Mouse (Mus musculus) testis, postnatal 10 days (tissue): ENCODE results near the gene 4930435E12Rik.

Experiments used
- DNase-seq: peaks from one replicate; pipeline ENCODE4 v3.0.0; 2021; ENCODE audit warnings: low spot score

4930435E12Rik gene

GRCm38 (mm10) chr16:38769529-38769928, 59.0 kb downstream of the 4930435E12Rik start:
- DNase-seq, result no peak

GRCm38 (mm10) chr16:38768386-38768785, 60.2 kb downstream of the 4930435E12Rik start:
- no peak for DNase-seq

- DNase-seq, result no peak
These were observed 60.8 kb downstream of the 4930435E12Rik start for GRCm38 (mm10) chr16:38767761-38768160.

DNA sequence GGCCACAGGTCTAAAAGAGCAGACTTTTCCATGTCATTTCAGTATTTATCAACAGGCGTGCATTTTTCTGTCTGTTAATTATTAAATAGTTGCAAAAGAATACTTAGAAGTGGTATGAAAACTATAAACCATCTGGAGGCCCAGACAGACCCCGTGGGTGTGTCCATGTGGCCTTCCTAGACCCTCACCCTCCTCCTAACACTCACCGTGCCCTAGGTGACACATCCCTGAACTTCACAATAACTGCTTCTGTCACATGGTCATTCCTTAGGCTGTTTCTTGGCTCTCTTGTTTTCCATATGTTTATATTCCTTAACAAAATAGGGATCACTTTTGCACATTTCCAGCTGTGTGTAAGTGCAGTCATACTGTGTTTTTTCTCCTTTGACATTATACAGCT, 61.9 kb downstream of the 4930435E12Rik start:
- DNase-seq, result no peak

DNA sequence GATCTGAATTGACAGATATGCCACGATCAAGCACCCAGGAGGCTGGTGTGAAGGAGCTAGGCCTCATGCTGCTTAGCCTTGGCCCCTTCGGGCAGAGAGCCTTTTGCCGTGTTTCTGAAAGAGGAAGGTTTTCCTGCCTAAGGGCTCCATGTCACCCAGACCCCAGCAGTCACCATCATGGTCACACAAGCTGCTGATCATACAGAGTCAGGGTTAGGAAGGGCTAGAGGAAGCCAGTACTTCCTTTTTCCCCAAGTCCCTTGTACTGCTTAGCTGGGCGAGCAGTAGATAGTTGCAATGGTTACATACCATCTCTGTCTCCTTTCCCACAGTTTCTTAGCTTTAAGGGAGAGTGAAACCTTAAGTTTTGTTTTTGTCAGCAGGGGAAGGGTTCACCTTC, 65.0 kb downstream of the 4930435E12Rik start:
- no peak for DNase-seq

DNA sequence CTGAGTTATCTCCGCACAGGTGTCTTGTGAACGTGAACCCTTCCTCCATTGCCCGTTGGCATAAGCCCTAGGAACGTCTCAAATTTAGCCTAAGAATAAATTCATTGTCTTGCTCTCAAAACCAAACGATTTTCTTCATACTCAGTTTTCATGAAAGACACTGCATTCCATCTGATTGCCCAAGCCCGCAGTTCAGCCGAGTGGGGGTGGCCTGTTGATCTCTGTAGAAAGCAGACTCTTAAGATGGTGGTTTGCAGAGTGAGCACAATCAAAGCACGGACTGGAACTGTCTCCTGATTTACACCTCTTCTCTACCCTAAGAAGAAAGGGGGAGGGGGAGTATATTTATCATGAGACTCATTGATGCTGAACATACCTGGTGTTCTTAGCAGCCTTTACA, 66.1 kb downstream of the 4930435E12Rik start:
- no peak for DNase-seq
